Mouse (Mus musculus): ENCODE results near the gene Tfeb. TPM values are rescaled to one million over a fixed set of nuclear protein-coding genes. Genes with fewer than 3 reads are reported as not detected.

Gene Tfeb
- polyA plus RNA-seq, 1 experiment from 2014 or later, result 14.1 TPM

- H3K27ac ChIP-seq, result peak overlapping the region; percentile 93
- peak overlapping the region; percentile 88 for H3K4me3 ChIP-seq
- WGBS, result 34% methylated on average over 5 of the region's 5 CpGs
- H3K9me3 ChIP-seq, result no peaks in the 10 kb centered on the region
- H3K4me1 ChIP-seq, result peaks cover 45% of the 10 kb centered on the region
- peak overlapping the region; percentile 73; the same call in 1 of the 2 replicates for H3K9ac ChIP-seq
- no peak for ATAC-seq (ENCODE audit: insufficient number of reproducible peaks, low FRiP score, low TSS enrichment, low read depth)
- 0 out of 2 replicates have a peak, but pooled peaks cover 6% of the 10 kb centered on the region for H3K27me3 ChIP-seq
- H3K36me3 ChIP-seq, result peaks cover 29% of the 10 kb centered on the region
- H3K4me2 ChIP-seq, result peak overlapping the region; percentile 54
Measured at GRCm38 (mm10) chr17:47831772-47832171, 94.9 kb downstream of the Tfeb start.

- peak overlapping the region; percentile 93 for H3K27ac ChIP-seq
- ATAC-seq (ENCODE audit: insufficient number of reproducible peaks, low FRiP score, low TSS enrichment, low read depth), result peak; percentile 50; the same call in 1 of the 2 replicates
- peak overlapping the region; percentile 88 for H3K4me3 ChIP-seq
- H3K36me3 ChIP-seq, result peaks cover 22% of the 10 kb centered on the region
- WGBS, result under 1% methylated on average over 17 of the region's 17 CpGs
- 0 out of 2 replicates have a peak, but pooled peaks cover 6% of the 10 kb centered on the region for H3K27me3 ChIP-seq
- peak overlapping the region; percentile 73 for H3K9ac ChIP-seq
- H3K4me2 ChIP-seq, result peak overlapping the region; percentile 54
- H3K9me3 ChIP-seq, result no peaks in the 10 kb centered on the region
- H3K4me1 ChIP-seq, result peaks cover 49% of the 10 kb centered on the region
Measured at GRCm38 (mm10) chr17:47832501-47833028, 95.7 kb downstream of the Tfeb start.

- H3K4me1 ChIP-seq, result peaks cover 54% of the 10 kb centered on the region
Measured at GRCm38 (mm10) chr17:47833029-47833627, 96.3 kb downstream of the Tfeb start.

GRCm38 (mm10) chr17:47833628-47834481 is 97.0 kb downstream of the Tfeb start:
- peaks cover 51% of the 10 kb centered on the region for H3K4me1 ChIP-seq
- no peak for ATAC-seq (ENCODE audit: insufficient number of reproducible peaks, low FRiP score, low TSS enrichment, low read depth)
- peak overlapping the region; percentile 88 for H3K4me3 ChIP-seq
- H3K9ac ChIP-seq, result peak overlapping the region; percentile 73
- H3K36me3 ChIP-seq, result peaks cover 15% of the 10 kb centered on the region
- 0 out of 2 replicates have a peak, but pooled peaks cover 6% of the 10 kb centered on the region for H3K27me3 ChIP-seq
- no peaks in the 10 kb centered on the region for H3K9me3 ChIP-seq
- H3K27ac ChIP-seq, result peak overlapping the region; percentile 93
- peak overlapping the region; percentile 54 for H3K4me2 ChIP-seq
- 1% methylated on average over 45 of the region's 45 CpGs for WGBS

More at GRCm38 (mm10) chr17:47833029-47833627, 96.3 kb downstream of the Tfeb start:
- peak overlapping the region; percentile 88 for H3K4me3 ChIP-seq
- H3K9me3 ChIP-seq, result no peaks in the 10 kb centered on the region
- peak overlapping the region; percentile 54 for H3K4me2 ChIP-seq
- peaks cover 17% of the 10 kb centered on the region for H3K36me3 ChIP-seq
- peak overlapping the region; percentile 93 for H3K27ac ChIP-seq
- peak; percentile 84 for ATAC-seq (ENCODE audit: insufficient number of reproducible peaks, low FRiP score, low TSS enrichment, low read depth)
- WGBS, result under 1% methylated on average over 42 of the region's 45 CpGs
- peak overlapping the region; percentile 73 for H3K9ac ChIP-seq
- 0 out of 2 replicates have a peak, but pooled peaks cover 6% of the 10 kb centered on the region for H3K27me3 ChIP-seq

GRCm38 (mm10) chr17:47834482-47834767 is 97.6 kb downstream of the Tfeb start, which contains the start of gene Mdfi:
Mdfi (minus strand) TSS chr17:47834691.
- Histone ChIP-seq H3K27ac (peak within 1 kb of the TSS; percentile 93), H3K4me1 (peaks cover 46% of the 10 kb centered on the region)
- 5% methylated on average over 17 of the region's 18 CpGs for WGBS

GRCm38 (mm10) chr17:47837808-47838207 is 101.0 kb downstream of the Tfeb start:
- Histone ChIP-seq H3K9me3 (no peaks in the 10 kb centered on the region), H3K9ac (no peak overlapping the region), H3K36me3 (no peaks in the 10 kb centered on the region), H3K4me3 (no peak overlapping the region), H3K27ac (no peak overlapping the region), H3K4me2 (no peak overlapping the region), H3K4me1 (peaks cover 26% of the 10 kb centered on the region), H3K27me3 (0 out of 2 replicates have a peak, but pooled peaks cover 6% of the 10 kb centered on the region)
- WGBS, result 22% methylated on average over 6 of the region's 6 CpGs
- no peak for ATAC-seq (ENCODE audit: insufficient number of reproducible peaks, low FRiP score, low TSS enrichment, low read depth)

More at GRCm38 (mm10) chr17:47834482-47834767, 97.6 kb downstream of the Tfeb start, which contains the start of gene Mdfi:
- Histone ChIP-seq H3K9me3 (no peaks in the 10 kb centered on the region), H3K27me3 (0 out of 2 replicates have a peak, but pooled peaks cover 6% of the 10 kb centered on the region), H3K36me3 (peaks cover 12% of the 10 kb centered on the region), H3K9ac (peak within 1 kb of the TSS; percentile 73), H3K4me2 (peak within 1 kb of the TSS; percentile 54), H3K4me3 (peak within 1 kb of the TSS; percentile 88)
- no peak for ATAC-seq (ENCODE audit: insufficient number of reproducible peaks, low FRiP score, low TSS enrichment, low read depth)

GRCm38 (mm10) chr17:47841521-47841920 is 104.7 kb downstream of the Tfeb start:
- Histone ChIP-seq H3K4me1 (peaks cover 16% of the 10 kb centered on the region; the same call in 1 of the 2 replicates), H3K36me3 (no peaks in the 10 kb centered on the region), H3K4me2 (no peak overlapping the region), H3K4me3 (no peak overlapping the region), H3K9ac (no peak overlapping the region), H3K9me3 (no peaks in the 10 kb centered on the region), H3K27me3 (no peaks in the 10 kb centered on the region), H3K27ac (no peak overlapping the region)
- WGBS, result 82% methylated on average over 8 of the region's 8 CpGs
- ATAC-seq (ENCODE audit: insufficient number of reproducible peaks, low FRiP score, low TSS enrichment, low read depth), result no peak

Other genes with a start within 250 kb of the Tfeb start
- 28.2 and 28.9 TPM in 2 replicates for gene Taf8, start 234.7 kb upstream of the Tfeb start, polyA plus RNA-seq (2015; fragmentation: Nextera tagmentation; extraction: Ambion mirVana)
- 499 and 569 TPM in 2 replicates for gene Ccnd3, start 232.0 kb upstream of the Tfeb start, polyA plus RNA-seq (2015; fragmentation: Nextera tagmentation; extraction: Ambion mirVana)
- 24.1 and 26.3 TPM in 2 replicates for gene Bysl, start 125.5 kb upstream of the Tfeb start, polyA plus RNA-seq (2015; fragmentation: Nextera tagmentation; extraction: Ambion mirVana)
- gene Med20, start 125.4 kb upstream of the Tfeb start, polyA plus RNA-seq (2015; fragmentation: Nextera tagmentation; extraction: Ambion mirVana), result 48.9 and 53.2 TPM in 2 replicates
- gene Gm20517, start 125.4 kb upstream of the Tfeb start, polyA plus RNA-seq (2015; fragmentation: Nextera tagmentation; extraction: Ambion mirVana), result 0.99 and 2.4 TPM in 2 replicates
- 3.0 and 4.0 TPM in 2 replicates for gene Usp49, start 106.3 kb upstream of the Tfeb start, polyA plus RNA-seq (2015; fragmentation: Nextera tagmentation; extraction: Ambion mirVana)
- 386 and 389 TPM in 2 replicates for gene Tomm6, start 48.6 kb upstream of the Tfeb start, polyA plus RNA-seq (2015; fragmentation: Nextera tagmentation; extraction: Ambion mirVana)
- 4.1 and 4.4 TPM in 2 replicates for gene Frs3, start 48.0 kb upstream of the Tfeb start, polyA plus RNA-seq (2015; fragmentation: Nextera tagmentation; extraction: Ambion mirVana)
- gene Gm21981, start 42.6 kb upstream of the Tfeb start, polyA plus RNA-seq (2015; fragmentation: Nextera tagmentation; extraction: Ambion mirVana), result 0.13 and 0.41 TPM in 2 replicates
- 0.27 TPM in 1 of 2 replicates, not detected in the other for gene Prickle4, start 42.3 kb upstream of the Tfeb start, polyA plus RNA-seq (2015; fragmentation: Nextera tagmentation; extraction: Ambion mirVana)
- gene Pgc, start 10.2 kb upstream of the Tfeb start, polyA plus RNA-seq (2015; fragmentation: Nextera tagmentation; extraction: Ambion mirVana), result 0.10 and 0.16 TPM in 2 replicates
- gene Mdfi, start 97.7 kb downstream of the Tfeb start, polyA plus RNA-seq (2015; fragmentation: Nextera tagmentation; extraction: Ambion mirVana), result 17.5 and 18.2 TPM in 2 replicates
- 18.2 and 22.4 TPM in 2 replicates for gene Foxp4, start 187.6 kb downstream of the Tfeb start, polyA plus RNA-seq (2015; fragmentation: Nextera tagmentation; extraction: Ambion mirVana)

Measured in limb, embryonic 15.5 days (tissue).